Mouse (Mus musculus) B cell, adult (primary cell): ENCODE measurements around the gene Galt. TPM values are rescaled to one million over a fixed set of nuclear protein-coding genes. Genes with fewer than 3 reads are reported as not detected.

ENCODE experiments used
- total RNA-seq: library from RNA; stranded (reverse); gene quantifications from 4 replicates; pipeline ENCODE4 v1.2.4, GENCODE M21; 2023; ENCODE audit not compliant: inconsistent age

The Galt gene
- total RNA-seq = 52.6 to 62.3 TPM (median 55.4 TPM) in 4 replicates

DNA sequence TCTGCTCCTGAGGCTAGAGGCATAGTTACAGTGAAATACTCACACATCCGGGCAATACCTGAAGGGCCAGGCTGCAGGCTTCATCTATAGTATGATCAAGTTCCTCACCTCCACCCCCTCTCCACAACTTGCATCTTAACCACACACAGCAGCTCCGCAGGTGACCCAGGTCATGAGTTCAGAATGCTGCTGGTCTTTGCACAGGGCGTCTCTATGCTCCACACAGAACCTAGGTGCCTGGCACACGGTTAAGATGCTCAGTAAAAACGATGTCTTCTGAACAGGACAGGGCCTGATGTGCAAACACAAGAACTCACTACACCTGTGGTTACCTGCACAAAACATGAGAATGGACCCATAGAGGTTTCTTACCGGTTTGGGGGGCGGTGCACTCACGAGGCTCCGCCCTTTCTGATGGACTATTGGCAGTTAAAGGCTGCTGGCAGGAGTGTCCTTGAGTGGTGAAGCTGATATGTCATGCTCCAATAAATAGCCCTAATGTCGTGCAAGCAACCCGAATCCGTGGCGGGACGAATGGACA, at the start of gene Galt:
Gene Galt, plus strand, starts transcription at position 432 of the 541 bp plus-strand sequence.

DNA sequence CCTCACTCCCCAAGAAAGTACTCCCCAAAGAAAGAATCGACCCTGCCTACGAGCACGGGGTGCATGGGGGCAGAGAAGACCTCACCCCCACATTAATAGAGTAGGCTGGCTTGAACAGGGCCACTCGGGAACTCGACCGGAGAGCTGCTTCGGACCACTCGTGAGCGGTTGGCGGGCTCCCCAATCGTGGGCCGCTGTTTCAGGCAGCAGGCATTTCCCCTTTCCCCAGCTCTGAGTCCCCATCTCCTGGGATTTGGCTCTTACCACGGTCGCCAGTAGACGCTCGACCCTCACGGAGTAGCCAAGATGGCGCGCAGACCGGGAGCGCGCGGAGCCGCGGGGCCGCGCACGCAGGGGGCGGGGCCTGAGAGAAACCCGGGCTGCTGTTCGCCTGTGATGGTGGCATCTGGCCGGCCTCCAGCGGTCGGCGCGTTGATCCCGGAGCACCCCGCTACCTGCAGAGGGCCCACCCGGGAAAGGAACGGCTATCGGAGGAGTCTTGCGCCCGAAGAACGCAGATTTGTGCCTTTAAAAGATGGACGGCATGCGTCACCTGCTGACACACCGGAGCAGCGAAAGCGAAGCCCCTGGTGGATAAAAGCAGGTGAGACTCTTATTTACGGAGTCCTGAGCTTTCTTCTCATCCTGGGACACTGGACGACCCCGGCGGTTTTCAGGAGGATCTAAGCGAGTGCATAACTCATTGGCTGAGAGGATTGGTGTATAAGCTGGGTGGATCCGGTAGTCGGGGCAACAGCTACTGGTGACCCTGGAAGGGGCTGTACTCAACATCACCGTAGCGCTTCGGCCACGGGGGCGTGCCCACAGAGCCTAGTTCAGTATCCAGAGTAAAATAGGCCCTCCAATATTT, 41.6 kb upstream of the Galt start, which contains the start of gene Rpp25l:
Gene Rpp25l, minus strand, starts transcription at position 338 of the 871 bp plus-strand sequence.

DNA sequence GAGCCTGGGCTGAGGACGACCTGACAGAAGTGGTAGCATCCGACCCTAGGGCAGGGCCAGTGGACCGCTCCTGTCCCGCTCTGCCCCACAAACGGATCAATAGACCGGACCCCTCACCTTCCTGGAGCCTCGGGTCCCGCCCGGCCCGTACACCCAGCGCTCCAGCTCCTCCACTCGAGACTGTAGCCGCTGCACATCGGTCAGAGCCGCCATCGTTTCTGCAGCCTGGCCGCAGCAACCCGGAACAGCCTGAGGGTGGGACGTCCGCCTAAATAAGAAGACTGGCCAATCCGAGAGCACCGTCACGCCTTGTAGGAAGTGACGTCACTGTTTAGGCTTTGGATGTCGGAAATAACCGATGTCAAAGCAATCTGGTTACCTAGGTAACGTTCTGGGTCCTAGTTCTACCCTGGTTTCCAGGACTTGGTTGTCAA, 32.1 kb upstream of the Galt start, which contains the start of gene Dctn3:
Gene Dctn3, minus strand, starts transcription at position 253 of the 434 bp plus-strand sequence.

DNA sequence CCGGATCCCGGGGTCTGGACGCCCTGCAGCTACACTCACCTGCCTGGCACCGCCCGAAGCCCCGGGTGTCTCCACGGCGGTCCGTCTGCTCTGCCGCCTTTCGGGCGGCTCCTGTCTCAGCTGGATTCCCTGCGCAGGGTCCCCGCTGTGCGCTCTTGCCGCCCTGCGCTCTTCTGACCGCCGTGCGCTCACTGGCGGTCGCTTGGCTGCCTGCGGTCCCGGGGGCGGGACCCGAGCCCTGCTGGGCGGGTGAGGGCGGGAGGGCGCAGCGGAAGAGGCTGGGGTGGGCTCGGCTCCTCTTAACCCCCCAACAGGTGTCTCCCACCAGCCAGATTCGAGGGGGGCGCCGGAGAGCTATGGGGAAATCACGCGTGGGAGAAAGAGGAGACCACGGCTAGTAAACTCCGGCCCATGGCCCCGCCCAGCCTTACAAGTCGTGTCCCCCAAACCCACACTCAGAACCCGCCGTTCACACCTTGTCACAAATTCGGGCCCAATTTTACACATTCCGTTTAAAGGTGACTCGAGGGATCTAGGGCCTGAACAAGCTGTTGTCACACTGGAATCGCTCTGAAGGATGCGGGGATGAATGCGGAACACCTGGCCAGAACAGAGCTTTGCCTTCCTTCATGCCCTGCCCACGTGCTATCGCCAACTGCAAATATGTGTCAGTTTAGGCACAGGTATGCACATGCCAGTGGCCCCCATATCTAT, 23.8 kb upstream of the Galt start, which contains the start of gene Arid3c:
Gene Arid3c, minus strand, starts transcription at position 91 of the 714 bp plus-strand sequence.

DNA sequence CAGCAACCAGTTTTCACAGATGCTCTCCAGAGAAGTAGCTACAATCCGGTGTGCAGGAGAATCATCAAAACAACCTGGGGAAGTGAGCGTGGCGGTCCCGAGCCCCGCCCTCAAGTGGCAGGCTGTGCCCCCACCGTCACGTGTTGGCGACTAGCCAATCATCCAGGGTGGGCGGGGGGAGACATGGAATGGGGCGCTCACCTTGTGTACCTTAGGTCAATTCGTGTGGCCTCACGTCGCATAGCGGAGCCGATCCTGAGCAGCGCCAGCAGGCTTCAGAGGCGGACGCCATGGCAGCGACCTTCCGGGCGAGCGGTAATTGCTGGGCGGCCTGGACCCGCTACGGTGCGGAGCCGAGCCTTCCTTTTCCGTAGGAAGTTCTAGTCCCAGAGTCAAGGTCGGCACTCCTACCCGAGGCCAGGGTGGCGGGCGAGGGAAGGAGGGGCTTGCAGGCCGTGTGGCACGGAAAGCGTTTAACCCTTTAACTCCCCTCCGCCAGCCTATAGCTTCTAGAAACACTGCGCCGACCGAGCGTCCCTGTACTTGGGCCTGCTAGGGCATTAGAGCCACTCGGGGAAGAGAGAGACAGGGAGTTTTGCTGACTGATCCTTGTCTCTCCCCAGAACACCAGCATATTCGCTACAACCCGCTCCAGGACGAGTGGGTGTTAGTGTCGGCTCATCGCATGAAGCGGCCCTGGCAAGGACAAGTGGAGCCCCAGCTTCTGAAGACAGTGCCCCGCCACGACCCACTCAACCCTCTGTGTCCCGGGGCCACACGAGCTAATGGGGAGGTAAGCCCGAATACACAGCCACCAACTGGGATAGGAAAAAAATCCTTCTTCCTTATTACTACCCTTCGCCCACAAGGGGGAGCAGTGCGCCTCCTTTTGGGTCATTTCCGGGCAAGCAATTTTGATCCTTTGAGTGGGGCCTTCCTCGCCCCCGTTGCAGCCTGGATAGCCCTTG, 594 bp downstream of the Galt start, which contains the start of gene Sigmar1:
Gene Sigmar1, minus strand, starts transcription at position 820 of the 968 bp plus-strand sequence.

DNA sequence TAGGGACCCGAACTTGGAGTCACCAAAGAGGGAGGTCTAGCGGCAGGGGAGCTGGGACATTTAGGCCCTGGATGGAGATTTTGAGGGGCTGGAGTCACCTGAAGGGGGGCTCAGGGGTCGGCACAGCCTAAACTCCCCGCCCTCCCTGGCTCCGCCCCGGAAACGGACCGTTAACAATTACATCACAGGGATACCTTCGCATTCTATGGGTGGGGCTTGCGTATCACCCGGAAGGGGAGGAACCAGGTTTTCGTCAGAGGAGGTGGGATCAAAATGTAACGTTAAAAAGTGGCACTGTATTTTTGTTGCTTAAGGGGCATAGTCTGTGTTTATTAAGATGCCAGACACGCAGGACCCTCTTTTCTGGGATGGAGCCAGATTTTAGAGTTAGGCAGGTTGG, 19.0 kb downstream of the Galt start, which contains the start of gene Ccl27a:
Gene Ccl27a, minus strand, starts transcription at position 246 of the 400 bp plus-strand sequence.

Other genes with a start within 250 kb of the Galt start
- gene 1110017D15Rik, start 237.9 kb upstream of the Galt start, total RNA-seq = not detected in 4 replicates
- 13.8 to 14.4 TPM (median 14.4 TPM) in 4 replicates for gene Fam219a, start 185.7 kb upstream of the Galt start, total RNA-seq
- gene Dnaic1, start 185.5 kb upstream of the Galt start, total RNA-seq = not detected in 4 replicates
- gene Enho, start 114.9 kb upstream of the Galt start, total RNA-seq = not detected in 4 replicates
- gene Cntfr, start 58.1 kb upstream of the Galt start, total RNA-seq = not detected in 4 replicates
- 13.9 to 18.6 TPM (median 15.3 TPM) in 4 replicates for gene Il11ra1, start 55.2 kb upstream of the Galt start, total RNA-seq
- 30.3 to 35.1 TPM (median 34.0 TPM) in 4 replicates for gene Rpp25l, start 41.7 kb upstream of the Galt start, total RNA-seq
- gene Dctn3, start 32.1 kb upstream of the Galt start, total RNA-seq = 50.6 to 69.0 TPM (median 61.6 TPM) in 4 replicates
- not detected in 4 replicates for gene Arid3c, start 24.1 kb upstream of the Galt start, total RNA-seq
- gene Sigmar1, start 929 bp downstream of the Galt start, total RNA-seq = 16.1 to 19.6 TPM (median 18.2 TPM) in 4 replicates
- gene Ccl27a, start 19.0 kb downstream of the Galt start, total RNA-seq = 8.4 to 14.2 TPM (median 11.9 TPM) in 4 replicates
- not detected in 4 replicates for gene Gm21541, start 148.4 kb downstream of the Galt start, total RNA-seq
- gene Gm20878, start 186.3 kb downstream of the Galt start, total RNA-seq = 1.4 to 8.2 TPM (median 1.9 TPM) in 4 replicates
- gene Fam205a4, start 210.8 kb downstream of the Galt start, total RNA-seq = not detected in 4 replicates